Mouse (Mus musculus) gastrocnemius, postnatal 36 days (tissue): Measurements from ENCODE around the gene Kif3a. TPM values are rescaled to one million over a fixed set of nuclear protein-coding genes. Genes with fewer than 3 reads are reported as not detected.

Source experiments
- DNase-seq, 2 experiments: peaks; one replicate each; pipeline ENCODE4 v3.0.0; 2022
- intact Hi-C: fragments of 180-260 bp; cut with DNase I; formaldehyde crosslinking; loops from one replicate; pipeline ENCODE4 v1.15.1; 2025
- total RNA-seq, 2 experiments: library from RNA; stranded (reverse); gene quantifications; 2 replicates each; pipeline ENCODE4 v1.2.3; 2021

Kif3a gene
- total RNA-seq, 2 experiments from 2014 or later, result 3.2 to 4.9 TPM

DNA sequence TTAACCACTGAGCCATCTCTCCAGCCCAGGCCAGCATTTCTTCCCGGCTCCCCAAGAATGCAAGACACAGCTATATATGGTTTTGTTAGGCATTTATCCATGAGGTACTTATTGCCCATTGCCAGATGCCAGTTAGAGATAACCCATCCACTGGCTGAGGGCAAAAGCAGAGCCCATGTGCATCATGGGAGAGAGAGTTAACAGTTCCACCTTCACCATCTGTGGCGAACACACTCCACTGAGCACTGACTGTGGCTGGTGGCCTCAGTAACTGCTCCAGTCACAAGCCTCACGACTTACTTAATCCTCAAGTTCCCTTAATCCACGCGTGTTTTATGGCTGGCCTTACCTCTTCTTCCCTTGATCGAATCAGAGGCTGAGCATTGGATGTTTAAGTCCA lies 42.1 kb downstream of the Kif3a start:
- DNase-seq, result no peak
- intact Hi-C loops, result no loop called here

DNA sequence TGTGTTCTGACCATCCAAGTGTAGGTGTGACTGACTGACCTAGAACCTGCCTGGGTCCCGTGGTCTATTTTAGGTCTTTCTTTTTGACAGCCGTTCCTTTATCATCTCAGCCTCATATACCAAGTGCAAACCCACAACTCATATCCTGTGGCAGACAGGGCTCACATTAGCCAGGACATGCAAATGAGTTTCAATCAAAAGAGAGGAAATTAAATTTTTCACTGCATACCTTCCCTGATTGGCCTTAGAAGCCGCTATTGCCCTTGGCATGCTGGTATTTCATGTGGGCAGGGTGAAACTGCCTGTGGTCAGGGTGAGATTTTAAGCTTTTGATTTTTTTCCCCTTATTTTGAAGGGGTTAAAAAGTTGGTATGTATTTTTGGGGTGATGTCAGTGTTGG lies 42.5 kb downstream of the Kif3a start:
- DNase-seq, result no peak
- intact Hi-C loops, result no loop called here

DNA sequence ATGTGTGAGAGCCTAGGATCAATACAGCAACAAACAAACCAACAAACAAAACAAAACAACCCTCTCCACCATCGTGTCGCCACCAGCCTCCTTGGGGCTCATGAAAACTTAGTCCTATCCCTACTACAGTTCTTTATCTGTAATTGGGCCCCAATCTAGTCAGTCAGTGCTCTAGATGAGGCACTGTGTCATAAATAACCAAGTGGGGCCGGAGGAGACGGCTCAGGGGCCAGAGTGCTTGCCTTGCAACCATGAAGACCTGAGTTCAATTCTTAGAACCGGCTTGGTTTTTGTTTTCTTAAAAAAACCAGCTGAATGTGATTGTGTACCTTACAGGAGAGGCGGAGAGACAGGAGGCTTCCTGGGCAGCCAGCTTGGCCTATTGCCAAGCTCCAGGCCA lies 48.0 kb downstream of the Kif3a start:
- intact Hi-C loops, result no loop called here

DNA sequence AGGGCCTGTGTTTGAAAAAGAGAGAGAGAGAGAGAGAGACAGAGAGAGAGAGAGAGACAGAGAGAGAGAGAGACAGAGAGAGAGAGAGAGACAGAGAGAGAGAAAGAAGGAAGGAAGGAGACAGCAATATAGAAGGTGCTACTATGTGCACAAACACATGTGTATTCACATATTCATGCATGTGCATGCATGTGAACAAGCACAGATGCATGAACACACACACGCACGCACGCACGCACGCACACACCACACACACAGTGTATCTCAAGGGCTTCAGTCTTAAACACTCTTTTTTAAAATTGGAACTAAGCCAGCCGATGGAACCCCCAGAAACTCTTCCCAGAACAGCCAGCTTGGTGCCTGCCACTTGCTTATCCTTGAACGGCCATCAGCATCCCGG lies 48.4 kb downstream of the Kif3a start:
- intact Hi-C loops, result no loop called here
- DNase-seq, result no peak

More for the DNA sequence above, 48.0 kb downstream of the Kif3a start:
- no peak for DNase-seq

DNA sequence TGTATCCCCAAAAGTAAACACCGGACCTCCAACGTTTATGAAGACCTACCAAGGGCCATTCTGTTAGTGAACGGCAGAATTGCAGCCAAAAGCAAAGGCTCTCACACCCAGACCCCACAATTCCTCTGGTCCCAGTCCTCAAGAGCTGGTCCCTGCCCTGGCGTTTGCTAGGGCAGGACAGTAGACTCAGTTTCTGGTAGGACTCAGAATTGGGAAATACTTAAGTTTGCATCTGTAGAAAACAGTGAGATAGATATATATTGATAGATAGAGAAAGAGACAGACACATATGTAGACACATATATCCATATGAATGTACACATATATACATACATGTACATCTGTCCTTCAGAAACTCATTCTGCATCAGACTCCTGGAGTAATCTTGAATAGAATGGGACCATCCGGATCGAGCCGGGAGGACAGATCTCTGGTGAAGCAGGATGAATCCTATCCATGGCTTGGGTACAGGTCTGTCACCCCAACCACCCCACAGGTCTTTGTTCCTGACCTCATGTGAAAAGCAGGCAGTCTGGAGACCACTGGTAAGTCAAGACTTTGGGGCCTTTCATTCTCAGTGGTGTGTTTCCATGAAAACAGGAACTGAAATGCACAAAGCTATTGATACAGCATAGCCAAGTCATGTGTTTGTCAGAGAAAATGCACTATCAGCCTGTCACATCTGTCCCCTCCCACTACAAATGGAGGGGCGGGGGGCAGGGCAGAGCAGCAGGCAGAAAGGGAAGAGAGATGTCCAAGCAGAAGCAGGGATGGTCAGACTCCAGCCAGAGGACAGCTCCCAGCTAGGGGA lies 49.8 kb downstream of the Kif3a start:
- DNase-seq, result no peak
- intact Hi-C loops, result no loop called here

DNA sequence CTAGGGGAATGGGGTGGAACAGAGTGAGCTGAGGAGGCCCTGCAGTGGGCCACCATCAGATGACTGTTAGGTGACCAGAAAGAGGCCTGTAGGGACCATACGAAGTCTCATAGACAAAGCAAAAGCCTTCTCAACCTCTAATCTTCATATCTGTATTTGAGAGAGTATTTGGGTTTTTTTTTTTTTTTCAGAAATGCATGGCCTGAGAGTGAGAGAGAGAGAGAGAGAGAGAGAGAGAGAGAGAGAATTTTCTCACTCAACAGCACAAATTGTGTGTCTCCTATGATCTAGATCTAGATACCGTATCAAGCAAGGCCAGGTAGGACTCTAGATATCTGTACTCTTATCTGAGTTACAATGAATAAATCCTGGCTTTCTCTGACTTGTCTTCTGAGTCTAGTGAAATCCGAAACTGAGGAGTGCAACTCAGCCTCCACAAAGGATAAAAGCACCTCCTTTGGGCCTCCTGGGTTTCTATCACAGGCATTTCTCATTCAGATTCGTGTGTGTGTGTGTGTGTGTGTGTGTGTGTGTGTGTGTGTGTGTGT lies 50.5 kb downstream of the Kif3a start:
- no peak for DNase-seq
- intact Hi-C loops, result no loop called here

DNA sequence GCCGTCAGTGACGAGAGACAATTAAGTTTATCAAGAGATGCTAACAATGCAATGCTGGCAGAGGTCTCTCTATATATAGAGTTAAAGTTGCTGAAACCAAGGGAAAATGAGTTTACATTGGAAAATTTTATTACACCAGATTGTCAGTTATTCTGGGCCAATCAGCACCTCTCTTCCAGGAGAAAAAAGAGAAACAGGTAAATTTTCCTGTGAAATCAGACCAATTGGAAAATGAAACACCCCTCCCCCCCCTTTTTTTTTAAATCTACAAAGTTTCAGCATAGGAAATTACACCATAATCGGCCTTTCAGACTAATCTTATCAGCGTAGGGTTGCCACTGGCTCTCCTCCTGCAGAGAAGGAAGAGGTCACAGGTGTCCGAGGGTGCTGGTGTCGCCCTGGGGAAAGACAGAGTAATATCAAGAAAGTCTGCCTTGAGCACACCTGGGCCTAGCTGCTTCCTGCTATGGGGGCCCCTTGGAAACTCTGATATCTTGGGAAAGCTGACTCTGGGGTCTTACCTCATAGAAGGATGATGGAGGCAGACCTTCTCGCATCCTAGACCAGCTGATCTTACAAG lies 51.5 kb downstream of the Kif3a start, which contains the start of gene Il4:
Gene Il4 (minus strand): TSS at position 51 of the 580 bp plus-strand sequence.
- DNase-seq, result no peak
- intact Hi-C loops, result no loop called here

DNA sequence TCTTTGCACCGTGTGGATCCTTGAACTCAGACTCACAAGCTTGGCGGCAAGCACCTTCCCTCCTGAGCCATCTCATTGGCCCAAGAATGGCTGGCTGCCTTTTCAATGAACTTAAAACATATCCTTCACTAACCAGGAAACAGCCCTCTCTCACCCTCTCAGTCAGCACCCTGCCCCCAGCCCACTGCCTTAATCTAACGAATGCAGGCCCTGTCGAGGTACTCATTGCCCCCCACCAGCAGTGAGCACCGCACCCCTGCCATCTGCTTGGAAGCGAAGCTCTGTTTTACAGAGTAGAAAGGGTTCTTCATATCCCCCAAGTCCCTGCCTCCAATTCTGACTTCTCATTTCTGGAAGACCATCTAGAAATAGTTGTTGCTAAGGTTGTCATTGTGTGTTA lies 52.2 kb downstream of the Kif3a start:
- intact Hi-C loops, result no loop called here
- no peak for DNase-seq

DNA sequence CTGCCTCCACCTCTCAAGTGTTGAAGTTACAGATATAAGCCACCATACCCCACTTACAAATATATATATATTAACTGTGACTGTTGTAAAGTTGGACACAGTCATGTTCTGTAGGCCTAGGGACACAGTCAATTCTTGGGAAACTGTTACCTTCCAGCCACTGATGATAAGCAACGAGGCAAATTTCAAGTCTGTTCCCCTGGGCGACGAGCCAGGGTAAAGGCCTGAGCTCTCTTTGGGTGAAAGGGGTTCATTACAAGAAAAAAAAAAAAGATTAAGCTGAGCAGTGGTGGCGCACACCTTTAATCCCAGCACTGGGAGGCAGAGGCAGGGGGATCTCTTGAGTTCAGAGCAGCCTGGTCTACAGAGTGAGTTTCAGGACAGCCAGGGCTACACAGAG lies 52.9 kb downstream of the Kif3a start:
- intact Hi-C loops, result no loop called here
- no peak for DNase-seq

DNA sequence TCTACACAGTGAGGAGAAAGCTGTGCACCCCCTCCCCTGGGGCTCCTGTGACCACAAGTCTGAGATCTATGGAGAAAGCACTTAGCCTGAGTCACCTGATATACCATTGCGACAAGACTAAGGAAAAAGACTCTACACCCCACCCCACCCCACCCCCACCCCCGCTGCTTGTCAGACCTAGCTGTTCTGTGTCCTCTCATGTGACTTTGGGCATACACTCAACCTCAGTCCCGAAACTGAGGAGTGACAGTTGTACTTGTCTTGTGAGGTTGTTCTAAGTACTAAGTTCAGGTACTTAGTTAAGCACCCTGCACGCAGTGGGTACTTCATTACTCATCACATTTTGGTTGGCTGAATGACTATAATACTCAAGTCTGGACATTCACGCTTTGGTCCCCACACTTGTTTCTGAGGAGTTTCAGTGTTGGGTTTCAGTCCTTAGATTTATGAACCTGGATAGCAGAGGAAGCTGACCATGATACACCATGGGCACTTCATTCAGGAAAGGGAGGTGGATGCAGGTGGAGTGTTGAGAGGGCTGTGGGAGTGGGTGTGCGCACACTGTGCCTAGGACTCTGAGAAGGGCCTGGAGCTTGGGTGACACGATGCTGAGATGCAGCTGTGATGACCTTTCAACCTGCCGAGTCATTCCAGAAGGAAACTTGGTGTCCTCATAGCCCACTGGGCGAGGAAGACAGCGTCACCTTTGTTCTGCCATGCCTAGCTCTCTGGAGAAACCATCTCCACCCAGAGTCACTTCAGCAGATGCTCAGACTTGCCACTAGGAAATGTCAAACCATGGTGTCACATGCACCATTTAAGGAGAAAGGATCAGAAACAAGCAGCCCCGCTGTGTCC lies 54.6 kb downstream of the Kif3a start:
- intact Hi-C loops, result no loop called here
- DNase-seq, result no peak

DNA sequence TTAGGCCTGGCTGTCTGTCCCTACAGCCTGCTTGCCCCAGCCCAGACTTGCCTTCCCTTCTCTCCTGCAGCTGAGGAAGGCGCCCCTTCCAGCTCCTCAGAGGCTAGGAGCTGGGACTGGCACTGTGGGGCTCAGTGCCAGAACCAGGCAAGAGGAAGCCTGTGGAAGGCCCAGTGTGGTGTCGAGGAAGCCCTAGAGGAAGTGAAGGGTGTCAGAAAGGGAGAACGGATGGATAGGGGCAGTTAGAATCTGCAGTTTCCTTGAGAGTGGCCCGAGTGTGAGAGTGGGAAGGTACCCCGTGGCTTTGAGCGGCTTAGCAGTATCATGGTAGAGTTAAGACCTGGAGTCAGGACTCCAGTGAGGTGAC lies 55.2 kb downstream of the Kif3a start:
- DNase-seq, result no peak
- intact Hi-C loops, result no loop called here

DNA sequence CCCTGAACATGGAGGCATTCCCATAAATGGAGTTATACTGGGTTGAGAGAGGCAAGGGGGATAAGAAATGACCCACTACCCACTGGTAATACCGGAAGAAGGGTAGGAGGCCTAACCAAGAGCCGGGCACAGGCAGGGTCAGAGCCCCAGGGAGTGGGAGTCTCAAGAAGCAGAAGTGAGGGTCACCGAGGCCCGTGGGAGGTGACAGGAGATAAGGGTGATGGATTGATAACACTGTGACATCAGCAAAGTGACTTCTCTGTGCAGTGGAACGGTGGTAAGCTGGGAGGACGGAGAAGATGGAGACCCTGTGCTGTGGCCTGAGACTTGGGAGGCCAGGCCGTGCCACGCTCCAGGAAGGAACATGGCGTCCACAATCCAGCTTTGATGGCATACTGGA lies 56.4 kb downstream of the Kif3a start:
- DNase-seq, result no peak
- intact Hi-C loops, result no loop called here

DNA sequence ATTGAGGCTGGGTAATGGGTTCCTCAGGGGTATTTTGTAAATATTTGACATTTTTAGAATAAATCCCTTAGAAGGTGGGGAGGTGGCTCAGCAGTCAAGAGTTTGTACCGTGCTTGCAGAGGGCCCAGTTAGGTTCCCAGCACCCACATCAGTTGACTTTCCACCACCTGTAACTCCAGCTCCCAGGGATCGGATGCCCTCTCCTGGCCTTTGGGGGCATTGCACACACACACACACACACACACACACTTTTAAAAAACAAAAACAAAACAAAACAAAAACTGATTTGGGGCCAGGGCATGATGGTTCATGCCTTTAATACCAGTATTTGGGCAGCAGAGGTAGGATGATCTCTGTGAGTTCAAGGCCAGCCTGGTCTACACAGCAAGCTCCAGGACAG lies 56.9 kb downstream of the Kif3a start:
- no peak for DNase-seq
- intact Hi-C loops, result no loop called here

DNA sequence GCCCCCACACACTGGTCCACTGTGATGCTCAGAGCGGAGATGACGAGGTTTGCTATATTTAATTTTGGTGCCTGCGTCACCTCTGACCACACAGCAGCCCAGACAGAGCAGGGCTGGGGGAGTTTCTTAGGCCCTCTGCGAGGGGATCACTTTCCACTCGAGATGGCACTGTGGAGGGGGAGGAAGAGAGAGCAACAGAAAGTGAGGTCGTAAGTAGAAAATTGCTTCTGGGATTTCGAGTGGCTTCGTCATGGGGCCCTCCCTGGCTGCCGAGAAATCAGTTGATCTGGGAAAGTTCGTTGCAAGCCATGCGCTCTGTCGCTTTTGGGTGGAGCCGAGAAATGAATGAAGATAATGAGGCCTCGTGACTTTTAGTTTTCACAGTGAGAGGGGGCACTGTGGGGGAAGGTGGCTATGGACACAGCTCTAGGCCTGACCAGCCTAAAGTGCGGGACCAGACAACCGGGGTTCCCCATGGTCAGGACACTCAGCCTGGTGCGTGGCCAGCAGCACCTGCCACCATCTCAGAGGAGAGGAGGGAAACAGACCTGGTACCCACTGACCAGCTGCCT lies 59.7 kb downstream of the Kif3a start:
- intact Hi-C loops, result no loop called here
- DNase-seq, result no peak

DNA sequence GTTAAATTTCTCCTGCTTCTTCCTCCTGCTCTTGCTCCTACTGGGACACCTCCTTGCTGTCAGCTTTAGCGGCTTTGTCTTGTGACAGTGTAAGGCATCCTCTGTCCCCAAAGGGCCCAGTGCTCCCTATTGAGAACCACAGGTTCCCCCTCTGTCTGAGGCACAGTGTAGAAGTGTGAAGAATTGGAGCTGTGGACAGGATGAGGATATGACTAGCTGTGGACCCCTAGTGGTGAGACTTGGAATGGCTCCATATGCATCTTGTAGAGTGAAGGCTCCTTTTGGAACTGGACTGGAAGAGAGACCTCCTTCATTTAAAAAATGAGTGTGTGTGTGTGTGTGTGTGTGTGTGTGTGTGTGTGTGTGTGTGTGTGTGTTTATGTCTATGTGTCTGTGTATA lies 60.7 kb downstream of the Kif3a start:
- peak in 1 of 2 experiments; percentile 58 for DNase-seq
- intact Hi-C loops, result loop anchor here (2.0 kb wide), 1 partner anchor 157 kb away; the partner anchor contains the start of gene Gm9837

DNA sequence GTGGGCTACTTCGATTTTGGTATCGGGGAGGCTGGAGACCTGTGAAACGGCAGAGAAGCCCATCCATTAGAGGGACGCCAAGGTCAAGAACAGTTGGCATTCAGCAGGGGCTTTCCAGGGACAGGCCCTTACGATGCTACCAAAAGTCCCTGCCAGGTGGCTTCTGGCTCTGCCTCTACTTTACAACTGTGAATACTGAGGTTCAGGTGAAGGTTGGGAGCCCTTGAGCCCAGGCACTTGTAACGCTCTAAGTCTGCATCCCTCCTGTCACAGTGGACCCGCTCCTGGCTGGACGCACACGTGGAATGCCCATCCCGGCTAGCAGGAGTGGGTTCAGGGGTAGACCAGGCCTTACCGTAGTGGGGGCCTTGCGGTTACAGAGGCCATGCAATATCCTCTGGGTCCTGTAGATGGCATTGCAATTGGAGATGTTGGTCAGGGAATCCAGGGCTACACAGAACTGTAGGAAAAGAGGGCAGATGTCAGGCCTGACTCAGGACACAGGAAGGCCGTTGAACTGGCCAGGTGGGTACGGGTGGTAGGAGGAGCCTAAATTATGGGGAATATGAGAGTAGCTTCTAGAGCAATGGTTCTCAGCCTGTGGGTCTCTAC lies 65.0 kb downstream of the Kif3a start:
- DNase-seq, result no peak

DNA sequence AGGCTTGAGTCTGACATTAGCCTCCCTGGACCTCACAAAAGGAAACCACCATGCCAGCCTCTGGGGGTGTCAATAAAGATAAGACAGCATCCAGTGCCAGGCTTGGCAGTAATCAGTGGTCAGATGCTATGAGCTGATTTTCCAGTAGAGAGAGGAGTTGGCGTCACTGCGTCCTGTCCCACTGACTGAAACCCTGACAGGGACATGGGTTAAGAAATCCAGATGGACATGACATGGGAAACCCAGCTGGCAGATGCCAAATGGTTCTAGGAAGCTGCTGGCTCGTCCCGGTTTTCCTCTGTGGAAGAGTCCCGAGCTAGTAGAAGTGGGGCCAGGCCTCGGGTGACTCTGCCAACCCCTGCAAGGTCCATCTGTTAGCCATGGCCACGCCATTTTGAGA lies 66.5 kb downstream of the Kif3a start:
- intact Hi-C loops, result no loop called here
- no peak for DNase-seq

More for the DNA sequence above, 65.0 kb downstream of the Kif3a start:
- intact Hi-C loops, result no loop called here

DNA sequence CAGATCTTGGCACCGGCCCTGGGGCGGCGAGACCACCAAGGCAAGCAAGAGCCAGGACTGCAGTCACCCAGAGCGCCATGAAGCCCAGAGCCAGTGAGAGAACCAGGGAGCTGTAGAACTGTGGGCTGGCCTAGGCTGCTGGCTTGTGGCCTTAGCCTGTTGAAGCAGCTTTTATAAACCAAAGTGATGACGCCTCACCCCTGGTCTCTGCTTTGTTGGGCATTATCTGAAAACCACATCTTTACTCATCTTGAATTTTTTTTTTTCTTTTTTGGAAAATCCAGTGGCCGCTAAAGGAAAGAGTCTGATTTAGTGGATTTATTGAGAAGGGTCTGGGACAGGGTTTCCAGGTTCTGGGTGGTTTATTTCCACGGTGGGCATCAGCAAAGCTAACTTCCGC lies 67.4 kb downstream of the Kif3a start, which contains the start of gene Il13:
Gene Il13 (minus strand): TSS at position 147 of the 400 bp plus-strand sequence.
- DNase-seq, result no peak
- intact Hi-C loops, result no loop called here

DNA sequence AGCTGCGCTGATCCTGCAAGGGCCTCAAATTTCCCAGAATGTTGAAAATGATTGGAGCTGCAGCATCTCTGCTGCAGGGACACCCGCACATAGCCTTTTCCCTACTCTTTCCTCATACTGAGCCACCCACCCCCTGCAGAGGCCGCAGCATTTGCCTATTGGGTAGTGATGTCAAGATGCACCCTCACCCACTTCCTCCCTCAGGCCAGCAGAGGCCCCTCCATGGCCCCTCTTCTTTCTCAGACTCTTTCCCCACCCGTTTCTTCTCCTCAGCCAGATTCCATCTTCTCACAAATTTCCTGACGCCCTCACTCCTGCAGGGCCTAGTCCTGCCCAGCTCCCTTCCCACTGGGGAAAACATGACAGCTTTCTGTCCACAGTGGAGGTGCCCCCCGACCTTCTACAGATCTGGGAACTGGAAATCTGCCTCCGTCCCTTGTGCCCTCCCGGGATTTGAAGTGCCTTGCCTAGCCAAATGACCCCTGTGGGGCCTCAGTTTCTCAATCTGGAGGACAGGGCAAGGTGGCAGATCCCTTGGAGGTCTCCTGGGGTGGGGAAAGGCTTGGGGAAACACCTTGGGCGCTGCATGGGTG lies 68.5 kb downstream of the Kif3a start:
- DNase-seq, result no peak
- intact Hi-C loops, result no loop called here

DNA sequence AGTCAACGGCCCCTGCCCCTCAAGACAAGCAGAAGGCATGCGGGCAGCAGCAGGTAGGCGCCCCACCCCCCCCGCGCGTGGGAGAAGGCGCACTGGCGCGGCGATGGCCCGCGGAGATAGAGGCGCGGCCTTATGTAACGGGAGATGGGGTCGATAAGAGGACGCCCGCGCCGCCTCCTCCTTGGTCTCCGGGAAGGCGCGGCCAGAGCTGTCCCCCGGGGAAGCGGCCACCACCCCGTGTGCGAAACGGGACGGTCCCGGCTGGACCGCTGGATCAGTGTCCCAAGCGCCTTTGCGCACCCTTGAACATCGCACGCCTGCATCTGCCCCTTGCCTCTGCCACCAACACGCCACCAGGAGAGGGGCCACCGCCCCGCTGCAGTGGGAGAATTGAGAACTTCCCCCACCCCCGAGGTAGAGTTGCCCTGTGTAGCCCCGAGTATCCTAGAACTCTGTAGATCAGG lies 69.0 kb downstream of the Kif3a start:
- intact Hi-C loops, result no loop called here
- no peak for DNase-seq
